Mouse (Mus musculus) midbrain, postnatal 0 days (tissue): Measurements from ENCODE around the gene Snx14. TPM values are rescaled to one million over a fixed set of nuclear protein-coding genes. Genes with fewer than 3 reads are reported as not detected.
A peak's percentile ranks its signal among the peaks of the same experiment; 100 is the strongest.

Source experiments
- ATAC-seq: fragments of 200-750 bp; cut with Nextera tagmentation; 2 replicates; pipeline ENCODE4 v1.8.0; 2017; ENCODE audit warnings: moderate number of reproducible peaks, mild to moderate bottlenecking, moderate TSS enrichment, moderate library complexity; ENCODE audit not compliant: low FRiP score
- DNase-seq: peaks from one replicate; pipeline ENCODE4 v3.0.0-alpha.2; 2015; ENCODE audit warnings: low spot score
- H3K27ac ChIP-seq: fragments of 300-500 bp; sonication (generic); 2 replicates; pipeline ENCODE4 v1.5.1; 2014; ENCODE audit warnings: low read depth, mild to moderate bottlenecking, low read length, mixed read lengths
- H3K27me3 ChIP-seq: fragments of 300-500 bp; sonication (generic); 2 replicates; pipeline ENCODE4 v1.6.1; 2014; ENCODE audit warnings: low read length, control low read depth, mixed read lengths; ENCODE audit not compliant: insufficient read depth
- H3K36me3 ChIP-seq: fragments of 300-500 bp; sonication (generic); 2 replicates; pipeline ENCODE4 v1.6.1; 2014; ENCODE audit warnings: low read length, control low read depth, mixed read lengths; ENCODE audit not compliant: insufficient read depth
- H3K4me1 ChIP-seq: fragments of 300-500 bp; sonication (generic); 2 replicates; pipeline ENCODE4 v1.6.1; 2014; ENCODE audit warnings: mild to moderate bottlenecking, control low read depth, antibody characterized with exemption, low read length, mixed read lengths; ENCODE audit not compliant: insufficient read depth
- H3K4me2 ChIP-seq: fragments of 300-500 bp; sonication (generic); 2 replicates; pipeline ENCODE4 v1.6.1; 2014; ENCODE audit warnings: low read depth, mild to moderate bottlenecking, low read length, mixed read lengths; ENCODE audit not compliant: poor library complexity, severe bottlenecking
- H3K4me3 ChIP-seq: fragments of 300-500 bp; sonication (generic); 2 replicates; pipeline ENCODE4 v1.5.1; 2014; ENCODE audit warnings: low read depth, mild to moderate bottlenecking, low read length, moderate library complexity
- H3K9ac ChIP-seq: fragments of 300-500 bp; sonication (generic); replicated peaks from 2 replicates; pipeline ENCODE4 v1.6.1; 2014; ENCODE audit warnings: mild to moderate bottlenecking, low read length, moderate library complexity, mixed read lengths; ENCODE audit not compliant: poor library complexity, severe bottlenecking
- H3K9me3 ChIP-seq: fragments of 300-500 bp; sonication (generic); 2 replicates; pipeline ENCODE4 v1.6.1; 2016; ENCODE audit warnings: low read length, control low read depth
- CTCF ChIP-seq: IDR thresholded peaks from 2 replicates; pipeline ENCODE4 v1.5.1; 2016; ENCODE audit warnings: antibody characterized with exemption, mild to moderate bottlenecking
- WGBS: fragments of 180-500 bp; shearing (Covaris S2); extraction: QIAGEN DNeasy Blood & Tissue Kit; methylation state at CpG from one replicate; pipeline ENCODE4 v1.1.7; 2014; 5-methylcytosine and 5-hydroxymethylcytosine counted together
- polyA plus RNA-seq: library from polyadenylated mRNA; unstranded; fragments of >200 nt; fragmentation: Nextera tagmentation; extraction: Ambion mirVana; gene quantifications from 2 replicates; pipeline ENCODE4 v1.2.1, GENCODE M21; 2015
- total RNA-seq: library from RNA; depleted of rRNA; stranded (reverse); fragments of >200 nt; gene quantifications from 2 replicates; pipeline ENCODE4 v1.2.3, GENCODE M21; 2014; rRNA removed

Snx14 gene
- total and polyA plus RNA-seq, 2 experiments from 2014 or later: 28.6 to 43.0 TPM

GRCm38 (mm10) chr9:88328666-88329065 is 110.1 kb downstream of the Snx14 start:
- ATAC-seq: no peak

GRCm38 (mm10) chr9:88326930-88327901 is 111.5 kb downstream of the Snx14 start, which contains the start of gene Nt5e:
Nt5e (plus strand) TSS chr9:88327197.
- Histone ChIP-seq H3K27me3 (no peaks in the 10 kb centered on the region), H3K36me3 (no peaks in the 10 kb centered on the region), H3K4me1 (no peaks in the 10 kb centered on the region), H3K27ac (no peak within 1 kb of the TSS), H3K4me3 (peak within 1 kb of the TSS; percentile 64), H3K4me2 (peak within 1 kb of the TSS; percentile 98), H3K9me3 (no peaks in the 10 kb centered on the region), H3K9ac (peak within 1 kb of the TSS; percentile 64)
- DNase-seq (peak; percentile 69), ATAC-seq (peak; percentile 80)
- under 1% methylated on average over 64 of the region's 66 CpGs for WGBS
- TF ChIP-seq CTCF: 0 out of 2 replicates have a peak, but pooled peaks have one; percentile 1

More at GRCm38 (mm10) chr9:88328666-88329065, 110.1 kb downstream of the Snx14 start:
- no peaks in the 10 kb centered on the region for H3K27me3 ChIP-seq
- no peak overlapping the region for H3K4me3 ChIP-seq
- no peaks in the 10 kb centered on the region for H3K9me3 ChIP-seq
- no peak overlapping the region for H3K4me2 ChIP-seq
- 25% methylated on average over 5 of the region's 5 CpGs for WGBS
- no peak for DNase-seq
- H3K9ac ChIP-seq: no peak overlapping the region
- no peaks in the 10 kb centered on the region for H3K36me3 ChIP-seq
- no peaks in the 10 kb centered on the region for H3K4me1 ChIP-seq
- H3K27ac ChIP-seq: no peak overlapping the region
- TF ChIP-seq CTCF: no peak

Other genes with a start within 250 kb of the Snx14 start
- gene Nt5e, start 111.8 kb downstream of the Snx14 start, total RNA-seq: 4.2 and 5.3 TPM in 2 replicates
- gene Nt5e, start 111.8 kb downstream of the Snx14 start, polyA plus RNA-seq: 2.2 and 2.6 TPM in 2 replicates
- 2.6 TPM in 1 of 2 replicates, not detected in the other for gene Gm20537, start 17.7 kb upstream of the Snx14 start, total RNA-seq
- 0.62 TPM in 1 of 2 replicates, not detected in the other for gene Gm20537, start 17.7 kb upstream of the Snx14 start, polyA plus RNA-seq
- 79.0 and 92.1 TPM in 2 replicates for gene Syncrip, start 43.6 kb upstream of the Snx14 start, total RNA-seq
- gene Syncrip, start 43.6 kb upstream of the Snx14 start, polyA plus RNA-seq: 55.8 and 64.0 TPM in 2 replicates
- 11.1 and 16.5 TPM in 2 replicates for gene Zfp949, start 109.1 kb upstream of the Snx14 start, total RNA-seq
- 14.9 and 15.1 TPM in 2 replicates for gene Zfp949, start 109.1 kb upstream of the Snx14 start, polyA plus RNA-seq
- 0.99 TPM in 1 of 2 replicates, not detected in the other for gene Trim43a, start 141.9 kb upstream of the Snx14 start, total RNA-seq
- 0.07 and 0.29 TPM in 2 replicates for gene Trim43a, start 141.9 kb upstream of the Snx14 start, polyA plus RNA-seq